Mouse (Mus musculus) midbrain, embryonic 11.5 days (tissue): ENCODE measurements around the gene Exoc3. TPM values are rescaled to one million over a fixed set of nuclear protein-coding genes. Genes with fewer than 3 reads are reported as not detected.

Source experiments
- ATAC-seq: fragments of 200-750 bp; cut with Nextera tagmentation; 2 replicates; pipeline ENCODE4 v1.8.0; 2017; ENCODE audit warnings: moderate TSS enrichment, moderate library complexity; ENCODE audit not compliant: low FRiP score
- DNase-seq: peaks from one replicate; pipeline ENCODE4 v3.0.0; 2015; ENCODE audit warnings: low spot score; ENCODE audit errors: missing footprints
- H3K27ac ChIP-seq: fragments of 300-500 bp; sonication (generic); 2 replicates; pipeline ENCODE4 v1.5.1; 2014; ENCODE audit warnings: low read depth, low read length
- H3K27me3 ChIP-seq: fragments of 300-500 bp; sonication (generic); 2 replicates; pipeline ENCODE4 v1.6.1; 2014; ENCODE audit warnings: mild to moderate bottlenecking, low read length, moderate library complexity, mixed read lengths; ENCODE audit not compliant: control insufficient read depth, insufficient read depth
- H3K36me3 ChIP-seq: fragments of 300-500 bp; sonication (generic); 2 replicates; pipeline ENCODE4 v1.6.1; 2014; ENCODE audit warnings: mild to moderate bottlenecking, low read length, moderate library complexity, mixed read lengths; ENCODE audit not compliant: control insufficient read depth, insufficient read depth
- H3K4me1 ChIP-seq: fragments of 300-500 bp; sonication (generic); 2 replicates; pipeline ENCODE4 v1.6.1; 2014; ENCODE audit warnings: low read length; ENCODE audit not compliant: control insufficient read depth, insufficient read depth
- H3K4me2 ChIP-seq: fragments of 300-500 bp; sonication (generic); 2 replicates; pipeline ENCODE4 v1.6.1; 2014; ENCODE audit warnings: mild to moderate bottlenecking, moderate library complexity
- H3K4me3 ChIP-seq: fragments of 300-500 bp; sonication (generic); 2 replicates; pipeline ENCODE4 v1.5.1; 2014; ENCODE audit warnings: low read depth, low read length
- H3K9ac ChIP-seq: fragments of 300-500 bp; sonication (generic); 2 replicates; pipeline ENCODE4 v1.6.1; 2014; ENCODE audit warnings: low read length
- H3K9me3 ChIP-seq: fragments of 300-500 bp; sonication (generic); 2 replicates; pipeline ENCODE4 v1.6.1; 2016; ENCODE audit warnings: low read length; ENCODE audit not compliant: control insufficient read depth
- WGBS: fragments of 180-500 bp; shearing (Covaris S2); extraction: QIAGEN DNeasy Blood & Tissue Kit; methylation state at CpG from one replicate; pipeline ENCODE4 v1.1.7; 2014; 5-methylcytosine and 5-hydroxymethylcytosine counted together
- polyA plus RNA-seq: library from polyadenylated mRNA; unstranded; fragments of >200 nt; fragmentation: Nextera tagmentation; extraction: Ambion mirVana; gene quantifications from 2 replicates; pipeline ENCODE4 v1.2.1, GENCODE M21; 2014

The Exoc3 gene
- 69.4 and 71.2 TPM in 2 replicates for polyA plus RNA-seq

- Histone ChIP-seq H3K27me3 (no peaks in the 10 kb centered on the region), H3K36me3 (0 out of 2 replicates have a peak, but pooled peaks cover 4% of the 10 kb centered on the region), H3K9me3 (no peaks in the 10 kb centered on the region), H3K4me1 (peaks cover 7% of the 10 kb centered on the region), H3K27ac (peak within 1 kb of the TSS; percentile 68; the same call in 1 of the 2 replicates), H3K9ac (peak within 1 kb of the TSS; percentile 84), H3K4me3 (peak within 1 kb of the TSS; percentile 81), H3K4me2 (peak within 1 kb of the TSS; percentile 88)
- ATAC-seq (peak; percentile 98), DNase-seq (peak; percentile 99)
- under 1% methylated on average over 39 of the region's 39 CpGs for WGBS
Observed at GRCm38 (mm10) chr13:74208317-74208985, at the start of gene Exoc3. Exoc3 (minus strand) TSS chr13:74208732.

- no peaks in the 10 kb centered on the region; the same call in 1 of the 2 replicates for H3K27me3 ChIP-seq
- H3K36me3 ChIP-seq, result no peaks in the 10 kb centered on the region
- DNase-seq (no peak), ATAC-seq (no peak)
- no peak overlapping the region for H3K4me2 ChIP-seq
- no peak overlapping the region for H3K4me3 ChIP-seq
- H3K4me1 ChIP-seq, result peaks cover 9% of the 10 kb centered on the region
- no peak overlapping the region for H3K9ac ChIP-seq
- H3K27ac ChIP-seq, result no peak overlapping the region
- no peaks in the 10 kb centered on the region for H3K9me3 ChIP-seq
Observed at GRCm38 (mm10) chr13:74246494-74246893, 38.0 kb upstream of the Exoc3 start.

- Histone ChIP-seq H3K9ac (peak overlapping the region; percentile 42; the same call in 1 of the 2 replicates), H3K36me3 (no peaks in the 10 kb centered on the region), H3K4me1 (peaks cover 9% of the 10 kb centered on the region), H3K27me3 (no peaks in the 10 kb centered on the region; the same call in 1 of the 2 replicates), H3K9me3 (no peaks in the 10 kb centered on the region), H3K4me3 (no peak overlapping the region), H3K27ac (no peak overlapping the region), H3K4me2 (peak overlapping the region; percentile 34)
- WGBS, result 57% methylated on average over 4 of the region's 4 CpGs
- peak; percentile 80 for ATAC-seq
- DNase-seq, result no peak
Observed at GRCm38 (mm10) chr13:74245899-74246231, 37.3 kb upstream of the Exoc3 start.

- 30% methylated on average over 17 of the region's 17 CpGs for WGBS
- peak overlapping the region; percentile 34 for H3K4me2 ChIP-seq
- peak overlapping the region; percentile 42; the same call in 1 of the 2 replicates for H3K9ac ChIP-seq
- H3K36me3 ChIP-seq, result no peaks in the 10 kb centered on the region
- H3K27me3 ChIP-seq, result no peaks in the 10 kb centered on the region; the same call in 1 of the 2 replicates
- no peak overlapping the region for H3K27ac ChIP-seq
- ATAC-seq, result peak; percentile 99
- H3K4me3 ChIP-seq, result no peak overlapping the region
- no peaks in the 10 kb centered on the region for H3K9me3 ChIP-seq
- H3K4me1 ChIP-seq, result peaks cover 9% of the 10 kb centered on the region
- peak; percentile 94 for DNase-seq
Observed at GRCm38 (mm10) chr13:74245214-74245898, 36.8 kb upstream of the Exoc3 start.

GRCm38 (mm10) chr13:74237574-74237973 is 29.0 kb upstream of the Exoc3 start:
- no peaks in the 10 kb centered on the region for H3K9me3 ChIP-seq
- ATAC-seq (no peak), DNase-seq (no peak)
- no peak overlapping the region for H3K4me2 ChIP-seq
- H3K4me1 ChIP-seq, result no peaks in the 10 kb centered on the region
- H3K27ac ChIP-seq, result no peak overlapping the region
- no peak overlapping the region for H3K4me3 ChIP-seq
- no peak overlapping the region for H3K9ac ChIP-seq
- H3K27me3 ChIP-seq, result no peaks in the 10 kb centered on the region
- H3K36me3 ChIP-seq, result no peaks in the 10 kb centered on the region
- WGBS, result 74% methylated on average over 7 of the region's 7 CpGs

GRCm38 (mm10) chr13:74220659-74221058 is 12.1 kb upstream of the Exoc3 start:
- H3K4me1 ChIP-seq, result no peaks in the 10 kb centered on the region
- no peak for ATAC-seq
- WGBS, result 31% methylated on average over 1 of the region's 1 CpGs

GRCm38 (mm10) chr13:74218441-74218840 is 9.9 kb upstream of the Exoc3 start:
- Histone ChIP-seq H3K9me3 (no peaks in the 10 kb centered on the region), H3K4me3 (no peak overlapping the region), H3K4me1 (no peaks in the 10 kb centered on the region), H3K36me3 (no peaks in the 10 kb centered on the region), H3K9ac (no peak overlapping the region), H3K27me3 (no peaks in the 10 kb centered on the region), H3K4me2 (no peak overlapping the region), H3K27ac (no peak overlapping the region)
- 80% methylated on average over 3 of the region's 3 CpGs for WGBS
- DNase-seq (no peak), ATAC-seq (no peak)

More at GRCm38 (mm10) chr13:74220659-74221058, 12.1 kb upstream of the Exoc3 start:
- Histone ChIP-seq H3K27me3 (no peaks in the 10 kb centered on the region), H3K36me3 (no peaks in the 10 kb centered on the region), H3K4me3 (no peak overlapping the region), H3K9ac (no peak overlapping the region), H3K4me2 (no peak overlapping the region), H3K9me3 (no peaks in the 10 kb centered on the region), H3K27ac (no peak overlapping the region)
- no peak for DNase-seq

- Histone ChIP-seq H3K4me2 (peak overlapping the region; percentile 88), H3K4me1 (peaks cover 7% of the 10 kb centered on the region), H3K9ac (peak overlapping the region; percentile 84), H3K4me3 (peak overlapping the region; percentile 81), H3K27me3 (no peaks in the 10 kb centered on the region), H3K9me3 (no peaks in the 10 kb centered on the region), H3K27ac (peak overlapping the region; percentile 68; the same call in 1 of the 2 replicates), H3K36me3 (0 out of 2 replicates have a peak, but pooled peaks cover 3% of the 10 kb centered on the region)
- ATAC-seq (no peak), DNase-seq (no peak)
- WGBS, result 17% methylated on average over 12 of the region's 12 CpGs
Observed at GRCm38 (mm10) chr13:74208986-74209345, 434 bp upstream of the Exoc3 start.

- ATAC-seq (no peak), DNase-seq (no peak)
- peaks cover 14% of the 10 kb centered on the region; the same call in 1 of the 2 replicates for H3K36me3 ChIP-seq
- no peak overlapping the region for H3K4me2 ChIP-seq
- no peak overlapping the region for H3K27ac ChIP-seq
- no peaks in the 10 kb centered on the region for H3K27me3 ChIP-seq
- no peak overlapping the region for H3K4me3 ChIP-seq
- WGBS, result 78% methylated on average over 3 of the region's 3 CpGs
- no peaks in the 10 kb centered on the region for H3K4me1 ChIP-seq
- no peak overlapping the region for H3K9ac ChIP-seq
- H3K9me3 ChIP-seq, result no peaks in the 10 kb centered on the region
Observed at GRCm38 (mm10) chr13:74196451-74196850, 12.1 kb downstream of the Exoc3 start.
